Mouse (Mus musculus) hindbrain, embryonic 11.5 days (tissue): ENCODE measurements around the gene Mreg. TPM values are rescaled to one million over a fixed set of nuclear protein-coding genes. Genes with fewer than 3 reads are reported as not detected.

Source experiments
- ATAC-seq: fragments of 200-750 bp; cut with Nextera tagmentation; 2 replicates; pipeline ENCODE4 v1.8.0; 2017; ENCODE audit warnings: mild to moderate bottlenecking, moderate TSS enrichment, moderate library complexity; ENCODE audit not compliant: low FRiP score
- DNase-seq: peaks from one replicate; pipeline ENCODE4 v3.0.0-alpha.2; 2015; ENCODE audit warnings: low spot score
- H3K27ac ChIP-seq: fragments of 300-500 bp; sonication (generic); 2 replicates; pipeline ENCODE4 v1.5.1; 2014; ENCODE audit warnings: mild to moderate bottlenecking, low read depth, low read length
- H3K27me3 ChIP-seq: fragments of 300-500 bp; sonication (generic); 2 replicates; pipeline ENCODE4 v1.6.1; 2014; ENCODE audit warnings: mild to moderate bottlenecking, low read length, moderate library complexity, mixed read lengths; ENCODE audit not compliant: control insufficient read depth, insufficient read depth
- H3K36me3 ChIP-seq: fragments of 300-500 bp; sonication (generic); 2 replicates; pipeline ENCODE4 v1.6.1; 2014; ENCODE audit warnings: mild to moderate bottlenecking, low read length, moderate library complexity, mixed read lengths; ENCODE audit not compliant: control insufficient read depth, insufficient read depth
- H3K4me1 ChIP-seq: fragments of 300-500 bp; sonication (generic); replicated peaks from 2 replicates; pipeline ENCODE4 v1.6.1; 2014; ENCODE audit warnings: low read length, mixed read lengths; ENCODE audit not compliant: control insufficient read depth, insufficient read depth
- H3K4me2 ChIP-seq: fragments of 300-500 bp; sonication (generic); replicated peaks from 2 replicates; pipeline ENCODE4 v1.6.1; 2014; ENCODE audit warnings: mild to moderate bottlenecking, low read depth, low read length
- H3K4me3 ChIP-seq: fragments of 300-500 bp; sonication (generic); 2 replicates; pipeline ENCODE4 v1.5.1; 2014; ENCODE audit warnings: low read depth, low read length
- H3K9ac ChIP-seq: fragments of 300-500 bp; sonication (generic); 2 replicates; pipeline ENCODE4 v1.6.1; 2014; ENCODE audit warnings: low read depth, low read length
- H3K9me3 ChIP-seq: fragments of 300-500 bp; sonication (generic); 2 replicates; pipeline ENCODE4 v1.6.1; 2016; ENCODE audit warnings: low read length; ENCODE audit not compliant: control insufficient read depth
- WGBS: fragments of 180-500 bp; shearing (Covaris S2); extraction: QIAGEN DNeasy Blood & Tissue Kit; methylation state at CpG from one replicate; pipeline ENCODE4 v1.1.7; 2014; 5-methylcytosine and 5-hydroxymethylcytosine counted together
- polyA plus RNA-seq: library from polyadenylated mRNA; unstranded; fragments of >200 nt; fragmentation: Nextera tagmentation; extraction: Ambion mirVana; gene quantifications from 2 replicates; pipeline ENCODE4 v1.2.1, GENCODE M21; 2014

Mreg gene
- polyA plus RNA-seq, 1 experiment from 2014 or later: 15.6 TPM

- Histone ChIP-seq H3K27ac (no peak overlapping the region), H3K27me3 (no peaks in the 10 kb centered on the region), H3K9me3 (no peaks in the 10 kb centered on the region), H3K36me3 (no peaks in the 10 kb centered on the region), H3K4me2 (no peak overlapping the region), H3K4me1 (no peaks in the 10 kb centered on the region), H3K9ac (no peak overlapping the region), H3K4me3 (no peak overlapping the region)
- 45% methylated on average over 2 of the region's 2 CpGs for WGBS
- ATAC-seq (no peak), DNase-seq (no peak)
These were observed 7.0 kb upstream of the Mreg start for GRCm38 (mm10) chr1:72219116-72219515.

- H3K4me2 ChIP-seq: no peak overlapping the region
- H3K9me3 ChIP-seq: no peaks in the 10 kb centered on the region
- no peak overlapping the region for H3K4me3 ChIP-seq
- H3K36me3 ChIP-seq: no peaks in the 10 kb centered on the region
- DNase-seq (no peak), ATAC-seq (no peak)
- H3K27ac ChIP-seq: no peak overlapping the region
- no peak overlapping the region for H3K9ac ChIP-seq
- 80% methylated on average over 2 of the region's 2 CpGs for WGBS
- no peaks in the 10 kb centered on the region for H3K4me1 ChIP-seq
- H3K27me3 ChIP-seq: no peaks in the 10 kb centered on the region
These were observed 6.5 kb upstream of the Mreg start for GRCm38 (mm10) chr1:72218626-72219025.

DNA sequence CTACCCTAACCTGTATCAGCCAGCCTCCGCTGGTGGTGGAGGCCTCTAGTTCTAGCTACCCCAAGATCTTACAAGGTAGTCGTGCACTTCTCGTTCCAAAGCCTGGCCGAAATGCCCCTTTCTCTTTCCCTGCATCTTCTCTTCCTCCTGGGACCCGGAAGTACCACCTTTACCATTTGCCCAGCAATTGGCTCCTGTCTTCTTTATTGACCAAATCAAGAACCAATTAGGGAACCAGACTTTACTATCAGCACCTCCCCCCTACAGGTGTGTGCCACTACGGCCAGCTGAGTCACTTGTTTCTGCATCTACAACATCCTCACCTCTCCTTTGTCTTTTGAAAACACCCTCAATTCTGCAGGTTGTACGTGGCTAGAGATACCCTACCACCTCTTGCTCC is 4.7 kb upstream of the Mreg start:
- H3K4me2 ChIP-seq: no peak overlapping the region
- 78% methylated on average over 7 of the region's 7 CpGs for WGBS
- ATAC-seq: no peak
- H3K27ac ChIP-seq: no peak overlapping the region
- H3K4me1 ChIP-seq: no peaks in the 10 kb centered on the region
- H3K9ac ChIP-seq: no peak overlapping the region
- no peak for DNase-seq
- no peaks in the 10 kb centered on the region for H3K27me3 ChIP-seq
- H3K36me3 ChIP-seq: no peaks in the 10 kb centered on the region
- no peaks in the 10 kb centered on the region for H3K9me3 ChIP-seq
- H3K4me3 ChIP-seq: no peak overlapping the region

DNA sequence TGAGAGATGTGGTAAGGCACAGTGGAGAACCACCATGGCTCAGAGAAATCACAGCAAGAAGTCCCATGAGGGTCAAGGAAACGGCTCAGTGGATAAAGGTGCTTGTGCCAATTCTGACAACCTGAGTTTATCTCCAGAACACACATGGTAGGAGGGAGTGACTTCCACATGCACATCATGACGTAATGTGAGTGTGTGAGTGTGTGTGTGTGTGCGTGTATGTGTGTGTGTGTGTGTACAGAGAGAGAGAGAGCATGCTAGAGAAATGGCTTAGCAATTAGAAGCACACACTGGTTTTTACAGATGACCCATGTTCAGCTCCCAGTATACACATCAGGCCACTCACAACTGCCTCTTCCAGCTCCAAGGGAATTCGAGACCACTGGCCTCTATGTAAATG is 3.1 kb upstream of the Mreg start:
- no peak for ATAC-seq
- H3K4me2 ChIP-seq: no peak overlapping the region
- no peak overlapping the region for H3K27ac ChIP-seq
- H3K27me3 ChIP-seq: peaks cover 7% of the 10 kb centered on the region; the same call in 1 of the 2 replicates
- H3K4me1 ChIP-seq: no peaks in the 10 kb centered on the region
- WGBS: 75% methylated on average over 4 of the region's 4 CpGs
- H3K4me3 ChIP-seq: no peak overlapping the region
- H3K36me3 ChIP-seq: no peaks in the 10 kb centered on the region
- no peaks in the 10 kb centered on the region for H3K9me3 ChIP-seq
- no peak for DNase-seq
- no peak overlapping the region for H3K9ac ChIP-seq

GRCm38 (mm10) chr1:72214470-72214961 is 2.4 kb upstream of the Mreg start:
- ATAC-seq (no peak), DNase-seq (no peak)
- H3K4me2 ChIP-seq: no peak overlapping the region
- no peaks in the 10 kb centered on the region for H3K36me3 ChIP-seq
- no peak overlapping the region for H3K4me3 ChIP-seq
- no peak overlapping the region for H3K9ac ChIP-seq
- no peaks in the 10 kb centered on the region for H3K4me1 ChIP-seq
- WGBS: 63% methylated on average over 7 of the region's 7 CpGs
- peaks cover 7% of the 10 kb centered on the region; the same call in 1 of the 2 replicates for H3K27me3 ChIP-seq
- no peak overlapping the region for H3K27ac ChIP-seq
- H3K9me3 ChIP-seq: no peaks in the 10 kb centered on the region

DNA sequence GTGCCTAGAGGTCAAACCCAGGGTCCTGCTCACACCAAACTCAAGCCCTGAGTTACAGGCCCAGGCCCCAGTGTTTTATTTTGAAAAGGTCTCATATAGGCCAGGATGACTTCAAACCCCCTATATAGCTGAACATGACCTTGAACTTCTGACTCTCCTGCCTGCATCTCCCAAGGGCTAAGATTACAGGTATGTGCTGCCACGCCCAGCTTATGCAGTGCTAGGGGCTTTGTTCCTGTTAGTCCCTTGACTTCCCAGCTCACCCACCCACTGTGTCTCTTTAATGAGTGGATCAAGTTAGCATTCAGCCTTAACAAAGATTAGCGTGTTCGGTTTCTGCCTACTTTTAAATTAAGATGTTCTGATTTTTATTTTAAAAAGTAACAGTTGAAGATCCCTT is 1.8 kb upstream of the Mreg start:
- ATAC-seq: no peak
- H3K9ac ChIP-seq: no peak overlapping the region
- no peaks in the 10 kb centered on the region for H3K4me1 ChIP-seq
- DNase-seq: no peak
- no peak overlapping the region for H3K27ac ChIP-seq
- H3K4me3 ChIP-seq: no peak overlapping the region
- H3K9me3 ChIP-seq: no peaks in the 10 kb centered on the region
- peaks cover 7% of the 10 kb centered on the region; the same call in 1 of the 2 replicates for H3K27me3 ChIP-seq
- no peaks in the 10 kb centered on the region for H3K36me3 ChIP-seq
- no peak overlapping the region for H3K4me2 ChIP-seq
- WGBS: 86% methylated on average over 3 of the region's 3 CpGs

- Histone ChIP-seq H3K27me3 (peaks cover 7% of the 10 kb centered on the region; the same call in 1 of the 2 replicates), H3K36me3 (no peaks in the 10 kb centered on the region), H3K9ac (peak overlapping the region; percentile 69; the same call in 1 of the 2 replicates), H3K9me3 (no peaks in the 10 kb centered on the region), H3K4me1 (no peaks in the 10 kb centered on the region), H3K27ac (no peak overlapping the region), H3K4me3 (peak overlapping the region; percentile 71), H3K4me2 (peak overlapping the region; percentile 99)
- ATAC-seq (no peak), DNase-seq (peak; percentile 28)
- WGBS: 27% methylated on average over 17 of the region's 17 CpGs
These were observed 1.1 kb downstream of the Mreg start for GRCm38 (mm10) chr1:72210803-72211679.

DNA sequence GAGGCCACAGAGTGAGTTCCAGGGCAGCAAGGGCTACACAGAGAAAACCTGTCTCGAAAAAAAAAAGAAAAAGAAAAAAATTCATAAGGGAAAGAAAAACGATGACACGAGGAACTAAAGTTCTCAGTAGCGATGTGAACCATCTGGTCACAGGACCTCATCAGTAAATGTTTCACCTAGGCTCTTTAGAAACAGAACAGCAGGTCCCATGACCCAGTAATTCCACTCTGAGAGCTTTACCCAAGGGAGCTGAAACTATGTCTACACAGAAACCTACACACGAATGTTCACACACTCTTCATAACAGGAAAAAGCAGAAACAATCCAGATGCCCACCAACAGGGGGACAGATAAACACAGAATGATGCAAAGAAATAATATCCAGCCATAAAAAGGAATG is 4.0 kb downstream of the Mreg start:
- peaks cover 7% of the 10 kb centered on the region; the same call in 1 of the 2 replicates for H3K27me3 ChIP-seq
- no peaks in the 10 kb centered on the region for H3K9me3 ChIP-seq
- no peaks in the 10 kb centered on the region for H3K4me1 ChIP-seq
- H3K9ac ChIP-seq: no peak overlapping the region
- no peak overlapping the region for H3K27ac ChIP-seq
- H3K36me3 ChIP-seq: no peaks in the 10 kb centered on the region
- H3K4me3 ChIP-seq: no peak overlapping the region
- ATAC-seq: no peak
- no peak overlapping the region for H3K4me2 ChIP-seq
- no peak for DNase-seq
- 88% methylated on average over 5 of the region's 5 CpGs for WGBS

DNA sequence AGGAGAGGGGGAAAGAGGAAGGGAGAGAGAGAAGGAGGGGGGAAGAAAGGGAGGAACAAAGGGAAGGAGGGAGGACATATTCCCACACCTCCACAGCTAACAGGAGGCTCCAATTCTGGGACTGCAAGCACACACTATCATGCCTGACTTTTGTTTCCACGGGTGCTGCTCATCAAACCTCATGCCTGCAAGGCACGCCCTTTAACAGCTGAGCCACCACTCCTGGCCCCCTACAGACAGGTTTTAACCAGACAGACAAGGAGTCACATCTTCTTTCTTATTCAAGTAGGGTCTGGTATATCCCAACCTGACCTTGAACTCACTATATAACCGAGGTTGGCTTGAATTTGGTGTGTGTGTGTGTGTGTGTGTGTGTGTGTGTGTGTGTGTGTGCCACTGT is 7.0 kb downstream of the Mreg start:
- Histone ChIP-seq H3K4me2 (no peak overlapping the region), H3K4me1 (no peaks in the 10 kb centered on the region), H3K36me3 (no peaks in the 10 kb centered on the region), H3K9me3 (no peaks in the 10 kb centered on the region), H3K27ac (no peak overlapping the region), H3K27me3 (no peaks in the 10 kb centered on the region), H3K9ac (no peak overlapping the region), H3K4me3 (no peak overlapping the region)
- no peak for DNase-seq
- 76% methylated on average over 3 of the region's 3 CpGs for WGBS
- ATAC-seq: no peak
